Mouse (Mus musculus) heart, embryonic 14.5 days (tissue): ENCODE measurements at regions not wholly inside any gene's neighbourhood (a gene's known extent, or its start where the extent isn't known, plus 50 kb on each side); places are given as distances from the start of the nearest gene placed in this dataset.

Experiments used
- ATAC-seq: fragments of 200-750 bp; cut with Nextera tagmentation; 2 replicates; pipeline ENCODE4 v1.8.0; 2017; ENCODE audit warnings: low read depth, moderate TSS enrichment; ENCODE audit not compliant: insufficient number of reproducible peaks, insufficient read depth, low FRiP score
- H3K27ac ChIP-seq, 2 experiments: fragments of 200-500 bp in 1 of 2; fragments of 300-500 bp in 1 of 2; sonication (generic) in 1 of 2; replicated peaks in 1 of 2; 2 replicates each; pipeline ENCODE4 v1.5.1; 2012 to 2014; ENCODE audit warnings: low read depth in 2 of 2, low read length in 2 of 2, control low read depth in 1 of 2, mild to moderate bottlenecking in 1 of 2, mixed read lengths in 1 of 2; ENCODE audit not compliant: control insufficient read depth in 1 of 2, insufficient read depth in 1 of 2
- H3K27me3 ChIP-seq: fragments of 300-500 bp; sonication (generic); 2 replicates; pipeline ENCODE4 v1.6.1; 2014; ENCODE audit warnings: mild to moderate bottlenecking, low read length, control low read depth; ENCODE audit not compliant: control insufficient read depth, insufficient read depth
- H3K36me3 ChIP-seq: fragments of 300-500 bp; sonication (generic); 2 replicates; pipeline ENCODE4 v1.6.1; 2014; ENCODE audit warnings: mild to moderate bottlenecking, control low read depth, low read length, mixed read lengths; ENCODE audit not compliant: control insufficient read depth, insufficient read depth
- H3K4me1 ChIP-seq, 2 experiments: fragments of 200-500 bp in 1 of 2; fragments of 300-500 bp in 1 of 2; sonication (generic) in 1 of 2; 2 replicates each; pipeline ENCODE4 v1.6.1; 2012 to 2014; ENCODE audit warnings: low read length in 2 of 2, control low read depth in 1 of 2, mixed read lengths in 1 of 2; ENCODE audit not compliant: control insufficient read depth in 2 of 2, insufficient read depth in 2 of 2
- H3K4me2 ChIP-seq: fragments of 300-500 bp; sonication (generic); 2 replicates; pipeline ENCODE4 v1.6.1; 2014; ENCODE audit warnings: mild to moderate bottlenecking, low read length
- H3K4me3 ChIP-seq, 2 experiments: fragments of 200-500 bp in 1 of 2; fragments of 300-500 bp in 1 of 2; sonication (generic) in 1 of 2; 2 replicates each; pipeline ENCODE4 v1.5.1; 2012 to 2014; ENCODE audit warnings: low read length in 2 of 2, mild to moderate bottlenecking in 2 of 2, control low read depth in 1 of 2, low read depth in 1 of 2, moderate library complexity in 1 of 2; ENCODE audit not compliant: control insufficient read depth in 1 of 2, insufficient read depth in 1 of 2
- H3K9ac ChIP-seq: fragments of 300-500 bp; sonication (generic); 2 replicates; pipeline ENCODE4 v1.6.1; 2014; ENCODE audit warnings: mild to moderate bottlenecking, low read length
- H3K9me3 ChIP-seq: fragments of 300-500 bp; sonication (generic); 2 replicates; pipeline ENCODE4 v1.6.1; 2016; ENCODE audit warnings: low read length, control low read depth; ENCODE audit not compliant: control insufficient read depth
- WGBS: fragments of 180-500 bp; shearing (Covaris S2); extraction: QIAGEN DNeasy Blood & Tissue Kit; methylation state at CpG from one replicate; pipeline ENCODE4 v1.1.7; 2014; 5-methylcytosine and 5-hydroxymethylcytosine counted together

DNA sequence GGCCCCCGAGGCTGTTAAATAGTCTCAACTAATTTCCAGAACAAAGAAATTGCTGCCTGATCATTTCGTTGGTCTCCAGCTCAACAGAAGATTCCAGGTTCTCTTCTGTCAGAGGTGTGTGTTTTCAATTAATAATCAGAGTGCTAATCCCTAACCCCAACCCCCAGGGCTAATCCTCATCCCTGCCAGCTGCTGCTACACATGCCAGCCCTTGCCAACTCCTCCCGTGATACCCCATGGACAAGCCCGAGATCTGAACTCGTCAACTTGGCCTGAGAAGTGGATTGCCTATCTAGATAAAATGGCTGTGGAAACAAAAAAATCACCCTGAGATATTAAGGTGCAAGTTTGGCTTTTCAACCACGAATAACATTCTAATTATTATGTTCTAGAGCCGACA, 355.0 kb upstream of the Gm765 start:
- H3K4me3 ChIP-seq = no peak overlapping the region
- no peaks in the 10 kb centered on the region for H3K4me1 ChIP-seq
- H3K4me2 ChIP-seq = no peak overlapping the region
- no peaks in the 10 kb centered on the region for H3K36me3 ChIP-seq
- no peak for ATAC-seq
- H3K9me3 ChIP-seq = no peaks in the 10 kb centered on the region
- H3K9ac ChIP-seq = no peak overlapping the region
- WGBS = 78% methylated on average over 7 of the region's 7 CpGs
- no peaks in the 10 kb centered on the region for H3K27me3 ChIP-seq
- H3K27ac ChIP-seq = no peak overlapping the region

DNA sequence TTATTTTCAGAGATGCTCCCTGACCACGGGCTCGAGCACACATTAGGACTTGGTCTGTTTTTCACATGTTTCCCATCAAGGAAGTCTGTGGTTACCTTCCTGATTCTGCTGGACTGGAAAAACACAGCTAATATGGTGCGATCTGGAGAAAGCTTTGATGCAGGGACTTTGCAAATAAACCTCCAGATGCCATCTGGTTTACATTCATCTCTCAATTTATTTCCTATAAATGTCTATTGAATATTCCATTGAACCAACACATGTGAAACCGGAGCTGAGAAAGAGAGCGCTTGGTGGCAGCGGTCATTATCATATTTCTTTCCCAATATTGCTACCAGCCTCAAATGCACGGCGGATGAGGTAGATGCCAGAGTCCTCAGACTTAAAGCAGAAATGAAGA, 350.9 kb upstream of the Gm765 start:
- 85% methylated on average over 8 of the region's 8 CpGs for WGBS
- Histone ChIP-seq H3K4me1 (no peaks in the 10 kb centered on the region), H3K9me3 (no peaks in the 10 kb centered on the region), H3K27ac (no peak overlapping the region), H3K9ac (no peak overlapping the region), H3K36me3 (no peaks in the 10 kb centered on the region), H3K27me3 (no peaks in the 10 kb centered on the region), H3K4me3 (no peak overlapping the region), H3K4me2 (no peak overlapping the region)
- no peak for ATAC-seq

DNA sequence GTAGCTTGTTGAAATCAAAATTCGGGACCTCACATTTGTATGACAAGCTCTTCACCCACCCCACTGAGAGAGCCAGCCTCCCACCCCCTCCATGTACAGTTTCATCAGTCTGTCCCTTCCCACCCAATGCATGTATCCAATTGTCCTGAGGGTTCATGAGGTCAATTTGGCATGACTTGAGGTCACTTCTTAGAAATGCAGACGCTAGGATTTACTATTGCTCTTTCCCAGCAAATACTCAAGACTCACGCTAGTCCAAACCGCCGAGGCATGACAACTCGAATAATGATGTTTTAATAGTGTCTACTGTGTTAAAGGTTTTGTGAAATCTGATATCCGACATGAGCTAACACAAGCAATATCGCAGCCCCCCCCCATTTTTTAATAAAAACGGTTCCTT, 347.6 kb upstream of the Gm765 start:
- H3K9ac ChIP-seq = no peak overlapping the region
- no peaks in the 10 kb centered on the region for H3K27me3 ChIP-seq
- H3K4me3 ChIP-seq = no peak overlapping the region
- no peaks in the 10 kb centered on the region for H3K9me3 ChIP-seq
- H3K4me1 ChIP-seq = no peaks in the 10 kb centered on the region
- H3K36me3 ChIP-seq = no peaks in the 10 kb centered on the region
- no peak overlapping the region for H3K27ac ChIP-seq
- no peak overlapping the region for H3K4me2 ChIP-seq
- 81% methylated on average over 9 of the region's 9 CpGs for WGBS
- ATAC-seq = no peak

DNA sequence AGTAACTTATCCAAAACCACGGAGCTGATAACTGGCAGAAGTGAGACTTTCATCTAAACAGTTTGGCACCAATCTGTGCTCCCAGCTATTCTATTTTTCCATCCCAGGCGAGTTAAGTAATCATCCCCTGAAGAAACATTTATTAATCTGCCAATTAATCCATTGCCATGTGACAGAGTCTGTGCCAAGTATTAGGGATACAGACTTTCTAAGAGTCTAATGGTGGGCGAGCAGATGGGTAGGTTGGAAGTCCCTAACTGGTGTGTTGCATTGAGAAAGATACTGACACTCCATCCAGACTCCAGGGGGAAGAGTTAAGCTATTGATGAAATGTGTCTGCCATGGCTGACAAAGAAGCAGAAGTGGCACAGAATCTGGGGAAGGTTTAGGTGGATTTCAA, 346.8 kb upstream of the Gm765 start:
- Histone ChIP-seq H3K4me2 (no peak overlapping the region), H3K9ac (no peak overlapping the region), H3K36me3 (no peaks in the 10 kb centered on the region), H3K27ac (no peak overlapping the region), H3K4me3 (no peak overlapping the region), H3K27me3 (no peaks in the 10 kb centered on the region), H3K4me1 (no peaks in the 10 kb centered on the region), H3K9me3 (no peaks in the 10 kb centered on the region)
- WGBS = 78% methylated on average over 3 of the region's 3 CpGs
- ATAC-seq = no peak

DNA sequence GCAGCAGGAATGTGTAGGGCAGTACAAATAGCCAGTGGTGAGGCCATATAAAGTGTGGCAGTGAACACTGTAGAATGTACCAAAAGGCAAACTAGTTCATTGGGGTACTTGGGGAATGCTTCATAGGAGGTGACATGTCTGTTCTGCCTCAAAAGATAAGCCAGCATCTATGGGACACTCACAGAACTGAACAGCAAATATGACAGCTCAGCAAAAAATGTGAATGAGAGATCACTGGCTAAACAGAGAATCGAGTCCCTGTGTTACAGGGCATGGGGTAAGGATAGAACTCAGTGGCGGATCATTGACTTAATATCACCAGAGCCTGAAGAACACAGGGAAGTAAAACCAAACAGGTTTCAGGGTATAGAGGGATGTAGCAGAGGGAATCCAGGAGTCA, 346.1 kb upstream of the Gm765 start:
- no peaks in the 10 kb centered on the region for H3K36me3 ChIP-seq
- H3K27ac ChIP-seq = no peak overlapping the region
- WGBS = 85% methylated on average over 2 of the region's 2 CpGs

DNA sequence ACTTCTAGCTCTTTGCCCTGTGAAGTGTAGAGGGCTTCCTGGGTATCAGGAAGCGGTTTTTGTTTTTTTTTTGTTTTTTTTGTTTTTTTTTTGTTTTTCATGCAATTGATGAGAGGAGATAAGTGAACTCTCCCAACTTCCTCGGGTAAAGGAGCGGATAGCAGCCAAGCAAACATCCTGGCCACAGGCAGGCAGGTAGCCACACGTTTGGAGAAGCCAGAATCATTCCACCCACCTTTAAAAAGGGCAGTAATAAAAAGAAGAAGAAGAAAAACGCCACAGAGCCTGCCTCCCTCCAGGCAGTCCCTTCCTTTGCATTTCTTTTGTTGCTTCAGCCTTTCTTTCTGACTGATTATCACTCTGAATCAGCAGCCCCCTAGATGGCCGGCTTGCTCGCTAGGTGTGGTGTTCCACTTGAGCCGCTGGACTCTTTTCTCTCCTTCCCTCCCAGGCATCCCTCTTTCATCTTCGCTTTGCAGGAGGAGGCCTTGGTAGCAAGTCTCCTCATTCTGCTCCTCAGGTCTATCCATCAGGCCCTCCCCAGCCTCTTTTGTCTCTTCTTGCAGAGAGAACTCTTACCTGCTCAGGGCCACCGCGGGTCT, 323.9 kb upstream of the Gm765 start:
- H3K4me2 ChIP-seq = peak overlapping the region; percentile 46
- H3K4me3 ChIP-seq = no peak overlapping the region

More for the DNA sequence above, 346.1 kb upstream of the Gm765 start:
- H3K9me3 ChIP-seq = no peaks in the 10 kb centered on the region
- H3K27me3 ChIP-seq = no peaks in the 10 kb centered on the region
- H3K4me1 ChIP-seq = no peaks in the 10 kb centered on the region
- no peak overlapping the region for H3K4me3 ChIP-seq
- no peak overlapping the region for H3K4me2 ChIP-seq
- H3K9ac ChIP-seq = no peak overlapping the region
- ATAC-seq = no peak

DNA sequence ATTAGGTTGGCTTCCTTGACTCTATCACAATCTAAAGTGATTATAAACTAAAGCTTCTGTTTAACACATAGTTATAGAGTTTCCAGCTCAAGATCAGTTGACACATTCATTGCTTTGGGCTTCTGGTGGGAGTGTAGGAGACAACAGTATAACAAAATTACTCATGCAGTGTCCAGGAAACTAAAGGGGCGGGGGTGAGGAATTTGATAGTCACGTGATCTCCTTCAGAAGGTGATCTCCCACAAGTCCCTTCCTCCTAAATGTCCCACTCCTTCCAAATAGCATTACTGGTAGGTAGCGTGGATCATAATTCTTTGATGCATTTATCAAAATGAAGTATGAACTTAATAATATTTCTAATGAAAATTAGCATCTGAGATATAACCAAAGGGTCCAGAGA, 309.3 kb upstream of the Gm765 start:
- Histone ChIP-seq H3K36me3 (no peaks in the 10 kb centered on the region), H3K9ac (no peak overlapping the region), H3K27ac (no peak overlapping the region), H3K4me2 (no peak overlapping the region), H3K27me3 (no peaks in the 10 kb centered on the region), H3K4me3 (no peak overlapping the region), H3K9me3 (no peaks in the 10 kb centered on the region), H3K4me1 (no peaks in the 10 kb centered on the region)
- no peak for ATAC-seq
- WGBS = 78% methylated on average over 3 of the region's 3 CpGs

More for the DNA sequence above, 323.9 kb upstream of the Gm765 start:
- H3K4me1 ChIP-seq = peaks cover 0 to 2% of the 10 kb centered on the region in 2 experiments; a peak in 1 of 4 replicates
- no peaks in the 10 kb centered on the region for H3K27me3 ChIP-seq
- H3K9ac ChIP-seq = peak overlapping the region; percentile 3; the same call in 1 of the 2 replicates
- H3K27ac ChIP-seq = no peak overlapping the region
- H3K9me3 ChIP-seq = 0 out of 2 replicates have a peak, but pooled peaks cover 6% of the 10 kb centered on the region
- no peaks in the 10 kb centered on the region for H3K36me3 ChIP-seq
- no peak for ATAC-seq
- WGBS = 14% methylated on average over 11 of the region's 11 CpGs

DNA sequence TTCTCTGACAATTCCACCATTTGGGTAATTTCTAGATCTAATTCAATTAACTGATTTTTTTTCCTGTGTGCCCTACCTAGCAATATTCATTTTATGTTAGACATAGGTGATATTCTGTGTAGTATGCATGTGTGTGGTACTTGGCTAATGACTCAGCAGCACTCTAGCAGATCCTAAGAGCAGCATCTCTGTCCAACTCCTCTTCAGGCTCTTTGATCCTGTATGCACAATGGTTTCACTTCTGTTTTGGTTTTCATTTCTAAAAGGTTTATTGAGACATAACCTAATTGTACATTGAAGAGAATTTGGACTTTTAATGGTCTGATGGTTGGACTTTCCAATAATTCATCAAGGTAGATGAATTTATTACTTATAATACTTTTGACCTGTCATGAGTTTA, 308.8 kb upstream of the Gm765 start:
- no peak for ATAC-seq
- Histone ChIP-seq H3K4me2 (no peak overlapping the region), H3K27me3 (no peaks in the 10 kb centered on the region), H3K9me3 (no peaks in the 10 kb centered on the region), H3K27ac (no peak overlapping the region), H3K4me1 (no peaks in the 10 kb centered on the region), H3K4me3 (no peak overlapping the region), H3K36me3 (no peaks in the 10 kb centered on the region), H3K9ac (no peak overlapping the region)
